Mouse (Mus musculus) neutrophil, adult 5-6 weeks (primary cell): ENCODE measurements around the gene Rcvrn. TPM values are rescaled to one million over a fixed set of nuclear protein-coding genes. Genes with fewer than 3 reads are reported as not detected.

Experiments
- ATAC-seq: fragments of 151-379, 151-347 bp; 2 replicates; pipeline ENCODE4 v1.8.0; 2017; ENCODE audit warnings: mild to moderate bottlenecking, moderate TSS enrichment; ENCODE audit not compliant: insufficient number of reproducible peaks, poor library complexity, low FRiP score, severe bottlenecking; ENCODE audit errors: extremely low read depth
- total RNA-seq: library from RNA; stranded (forward); fragments of 200-1000 nt; gene quantifications from 2 replicates; pipeline ENCODE4 v1.2.3, GENCODE M21; 2017

The Rcvrn gene
- total RNA-seq, 1 experiment from 2014 or later: not detected

GRCm38 (mm10) chr11:67734597-67734996 lies 39.5 kb downstream of the Rcvrn start:
- no peak for ATAC-seq

DNA sequence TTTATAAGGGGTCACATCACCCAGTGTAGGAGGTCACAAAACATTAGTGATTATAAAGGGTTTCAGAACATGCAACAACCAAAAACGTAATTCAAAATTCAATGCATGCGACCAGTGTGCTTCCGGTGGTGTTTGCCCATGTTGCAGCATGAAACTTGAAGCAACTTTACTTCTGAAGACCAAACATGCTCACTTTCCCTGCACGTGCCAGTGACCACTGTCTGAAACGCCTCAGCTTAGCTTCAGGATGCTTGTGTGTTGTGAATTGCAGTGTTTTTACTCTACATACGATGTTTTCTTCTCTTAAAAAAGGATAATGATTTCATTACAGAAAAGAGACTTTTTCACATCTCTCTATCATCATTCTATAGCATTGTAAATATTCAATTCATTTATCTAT lies 43.2 kb downstream of the Rcvrn start:
- no peak for ATAC-seq

DNA sequence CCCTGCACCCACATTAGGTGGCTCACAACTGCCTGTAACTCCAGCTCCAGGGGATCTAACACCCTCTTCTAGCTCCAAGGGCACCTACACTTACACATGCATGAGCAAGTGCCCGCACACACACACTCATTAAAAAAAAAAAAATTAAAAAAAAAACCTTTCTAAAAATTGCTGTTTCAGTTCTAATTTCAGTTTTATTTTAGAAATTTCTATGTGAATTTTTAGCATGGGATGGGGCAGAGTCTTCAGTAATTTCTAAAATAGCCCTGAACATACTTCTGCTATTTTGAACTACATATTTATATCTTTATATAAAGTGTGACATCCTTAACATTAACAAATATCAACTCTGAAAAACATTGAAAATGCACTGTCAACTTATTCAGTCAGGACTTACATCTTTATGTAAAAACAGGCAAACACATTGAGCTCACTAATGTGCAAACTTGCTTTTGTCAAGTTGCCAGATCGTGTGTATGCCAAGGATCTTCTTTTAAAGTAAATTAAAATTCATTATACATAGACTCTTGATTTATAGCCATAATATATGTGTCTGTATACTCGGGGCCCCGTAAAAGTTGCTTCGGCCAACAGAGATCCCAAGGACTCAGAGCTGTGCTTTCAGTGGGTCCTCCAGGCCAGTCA lies 43.8 kb downstream of the Rcvrn start:
- ATAC-seq: no peak

DNA sequence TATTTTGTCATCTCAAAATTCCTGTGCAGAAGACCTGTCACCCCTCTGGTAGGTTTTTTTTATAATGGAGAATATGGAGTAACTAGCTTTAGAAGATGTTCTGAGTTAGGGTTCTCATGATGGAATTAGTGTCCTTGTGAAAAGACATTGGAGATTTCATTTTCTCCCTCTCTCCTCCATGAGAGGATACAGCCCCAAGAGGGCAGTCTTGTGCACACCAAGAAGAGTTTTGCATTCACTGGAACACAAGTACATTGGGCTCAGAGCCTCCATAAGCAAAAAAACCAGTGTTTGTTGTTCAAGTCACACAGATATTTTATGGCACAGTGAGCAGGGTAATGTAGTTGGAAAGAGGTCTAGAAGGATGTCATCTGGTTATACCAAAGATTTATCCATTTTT lies 46.4 kb downstream of the Rcvrn start:
- ATAC-seq: no peak

Other genes with a start within 250 kb of the Rcvrn start
- 6.0 and 6.5 TPM in 2 replicates for gene Gas7, start 239.9 kb upstream of the Rcvrn start, total RNA-seq
- gene Glp2r, start 75.8 kb downstream of the Rcvrn start, total RNA-seq: not detected in 2 replicates
- not detected in 2 replicates for gene Gsg1l2, start 79.3 kb downstream of the Rcvrn start, total RNA-seq
- not detected in 2 replicates for gene Dhrs7c, start 102.9 kb downstream of the Rcvrn start, total RNA-seq
- not detected in 2 replicates for gene Usp43, start 226.8 kb downstream of the Rcvrn start, total RNA-seq